Mouse (Mus musculus) thymus, postnatal 25 days (tissue): ENCODE measurements around the gene 1110017D15Rik.

Source experiments
- DNase-seq: peaks from one replicate; pipeline ENCODE4 v3.0.0; 2022

Gene 1110017D15Rik

DNA sequence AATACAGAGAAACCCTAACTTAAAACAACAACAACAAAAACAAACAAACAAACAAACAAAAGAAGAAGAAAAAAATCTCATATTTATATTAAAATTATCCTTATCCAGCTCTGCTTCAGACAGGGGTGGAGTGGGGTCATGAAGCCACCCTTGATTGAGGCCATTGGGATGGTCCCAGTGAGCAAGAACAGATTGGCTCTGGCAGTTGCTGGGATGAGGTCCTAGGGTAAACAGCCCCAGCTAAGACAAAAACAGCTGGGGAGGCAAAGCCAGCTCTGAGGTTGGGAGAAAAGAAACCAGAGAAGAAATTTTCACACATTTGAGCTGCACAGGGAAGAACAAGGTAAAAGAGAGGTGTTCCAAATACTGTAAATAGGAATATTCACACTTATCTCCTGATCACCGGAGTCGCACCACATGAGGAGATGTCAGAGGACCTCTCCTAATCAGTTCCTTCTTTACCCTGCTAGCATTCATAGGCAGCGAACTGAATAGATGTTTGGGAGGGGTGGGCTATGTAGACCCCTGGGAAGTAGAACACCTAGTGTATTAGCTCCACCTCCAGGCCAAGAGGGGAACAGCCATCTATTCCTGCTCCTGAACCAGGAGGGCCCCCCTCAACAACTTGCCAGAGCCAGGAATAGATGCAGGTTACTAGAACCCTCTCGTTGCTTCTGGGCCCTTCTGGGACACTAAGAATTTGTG, 38.2 kb downstream of the 1110017D15Rik start:
- DNase-seq = no peak

DNA sequence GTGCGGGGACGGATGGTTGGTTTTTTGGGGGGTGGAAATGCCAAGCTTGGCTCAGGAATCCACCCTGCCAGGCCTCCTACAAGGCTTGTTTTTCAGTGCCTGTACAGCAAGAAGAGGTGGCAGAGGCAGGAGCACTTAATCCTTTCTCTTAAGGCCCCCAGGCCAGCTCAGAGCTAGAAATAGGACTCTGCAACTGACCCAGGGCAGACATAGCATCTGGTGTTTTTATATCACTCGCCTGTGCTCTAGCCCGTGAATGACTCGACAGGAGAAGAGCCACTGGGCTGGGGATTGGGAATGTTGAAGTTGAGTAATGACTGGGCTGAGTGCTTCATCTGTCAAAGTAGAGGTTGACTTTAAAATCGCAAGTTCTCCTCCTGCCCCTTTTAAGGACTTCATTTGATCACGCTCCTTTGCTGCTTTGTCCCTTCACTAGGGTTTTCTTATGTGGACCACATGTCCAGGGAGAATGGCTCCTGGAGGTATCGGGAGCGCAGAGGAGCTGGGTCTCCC, 39.4 kb downstream of the 1110017D15Rik start:
- DNase-seq = no peak

DNA sequence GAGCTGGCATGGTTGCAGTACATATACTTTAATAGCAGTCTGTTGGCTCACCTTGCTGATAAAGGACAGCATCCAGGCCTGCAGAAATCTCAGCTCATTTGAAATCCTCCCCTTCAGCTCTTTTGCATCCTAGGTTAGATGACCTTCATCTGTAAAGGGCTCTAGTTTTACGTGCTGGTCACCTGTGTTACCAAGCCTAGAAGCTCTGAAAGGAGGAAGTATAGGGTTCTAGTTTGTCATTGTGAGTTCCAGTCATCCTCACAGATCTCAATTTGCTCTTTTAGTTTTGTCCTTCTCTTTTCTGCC, 45.8 kb downstream of the 1110017D15Rik start:
- DNase-seq = no peak

DNA sequence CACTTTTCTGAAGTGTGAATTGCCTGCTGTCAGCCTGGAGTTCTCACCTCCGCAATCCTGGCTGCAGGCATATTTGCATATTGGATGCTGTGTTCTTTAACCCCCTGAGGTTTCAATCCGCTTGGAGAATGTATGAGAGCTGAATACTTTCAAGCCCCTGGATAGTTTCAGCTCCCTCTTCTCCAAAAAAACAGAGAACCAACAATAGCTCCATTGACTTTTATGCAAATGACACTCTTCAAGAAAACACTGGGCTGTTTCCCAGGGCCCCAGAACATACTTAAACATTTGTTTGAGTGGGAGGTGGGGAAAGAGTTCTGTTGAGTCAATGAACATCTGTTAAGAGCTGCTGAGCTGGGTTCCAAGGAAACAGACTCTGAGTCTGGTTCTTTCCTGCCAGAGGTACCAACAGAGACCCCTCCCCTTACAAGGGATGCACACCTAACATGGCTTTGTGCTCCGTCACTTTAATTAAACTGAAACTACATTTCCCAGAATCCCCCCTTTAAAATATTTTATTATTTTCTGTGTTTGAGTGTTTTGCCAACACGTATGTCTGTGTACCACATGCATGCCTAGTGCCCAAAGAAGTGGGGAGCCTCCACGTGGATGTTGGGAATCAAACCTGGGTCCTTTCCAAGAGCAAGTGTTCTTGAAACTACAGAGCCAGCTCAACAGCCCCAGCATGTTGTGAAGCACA, 46.3 kb downstream of the 1110017D15Rik start:
- DNase-seq = no peak

DNA sequence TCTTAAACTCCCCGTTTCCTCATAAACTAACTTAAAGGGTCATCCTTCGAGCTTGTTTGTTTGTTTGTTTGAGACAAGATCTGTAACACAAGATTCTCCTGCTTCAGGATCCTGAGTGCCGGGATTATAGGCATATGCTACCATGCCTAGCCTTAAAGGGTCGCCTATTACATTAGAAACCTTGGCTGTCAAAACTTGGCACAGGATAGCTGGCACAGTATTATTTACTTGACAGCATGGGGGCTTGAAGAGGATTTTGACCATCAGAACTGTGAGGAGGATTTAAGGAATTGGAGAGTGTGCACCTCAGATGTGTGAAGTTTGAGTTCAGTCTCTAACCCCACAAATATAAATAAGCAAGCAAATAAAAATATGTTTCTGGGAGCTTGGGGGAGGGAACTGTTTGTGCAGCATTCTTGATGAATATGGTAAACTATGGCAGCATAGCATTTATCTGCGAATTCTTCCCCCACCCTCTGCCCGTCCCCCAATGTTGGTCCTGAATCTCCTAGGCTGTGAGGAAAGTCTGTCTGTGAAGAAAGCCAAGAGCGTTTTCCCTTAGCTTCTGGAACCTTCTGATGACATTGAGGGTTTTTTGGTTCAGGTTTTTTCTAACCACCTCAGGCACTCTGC, 47.0 kb downstream of the 1110017D15Rik start:
- DNase-seq = no peak

DNA sequence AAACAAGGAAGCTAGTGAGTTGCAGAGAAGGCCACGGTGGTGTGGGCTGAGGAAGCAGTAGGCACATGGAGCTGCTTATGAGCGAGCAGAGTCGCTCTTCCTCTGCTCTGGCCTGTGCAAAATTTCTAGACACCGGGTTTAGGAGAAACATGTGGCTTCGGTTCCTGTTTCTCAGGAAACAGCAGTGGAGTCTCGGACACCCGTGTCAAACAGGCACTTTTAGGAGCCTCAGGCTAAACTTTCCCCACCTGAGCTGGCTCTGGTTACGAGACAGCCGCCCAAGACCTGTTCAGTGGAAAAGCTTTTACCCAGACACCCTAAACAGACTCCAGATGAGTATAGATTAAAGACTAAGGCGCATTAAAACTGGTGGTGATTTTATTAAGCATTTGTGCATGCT, 47.9 kb downstream of the 1110017D15Rik start:
- no peak for DNase-seq

DNA sequence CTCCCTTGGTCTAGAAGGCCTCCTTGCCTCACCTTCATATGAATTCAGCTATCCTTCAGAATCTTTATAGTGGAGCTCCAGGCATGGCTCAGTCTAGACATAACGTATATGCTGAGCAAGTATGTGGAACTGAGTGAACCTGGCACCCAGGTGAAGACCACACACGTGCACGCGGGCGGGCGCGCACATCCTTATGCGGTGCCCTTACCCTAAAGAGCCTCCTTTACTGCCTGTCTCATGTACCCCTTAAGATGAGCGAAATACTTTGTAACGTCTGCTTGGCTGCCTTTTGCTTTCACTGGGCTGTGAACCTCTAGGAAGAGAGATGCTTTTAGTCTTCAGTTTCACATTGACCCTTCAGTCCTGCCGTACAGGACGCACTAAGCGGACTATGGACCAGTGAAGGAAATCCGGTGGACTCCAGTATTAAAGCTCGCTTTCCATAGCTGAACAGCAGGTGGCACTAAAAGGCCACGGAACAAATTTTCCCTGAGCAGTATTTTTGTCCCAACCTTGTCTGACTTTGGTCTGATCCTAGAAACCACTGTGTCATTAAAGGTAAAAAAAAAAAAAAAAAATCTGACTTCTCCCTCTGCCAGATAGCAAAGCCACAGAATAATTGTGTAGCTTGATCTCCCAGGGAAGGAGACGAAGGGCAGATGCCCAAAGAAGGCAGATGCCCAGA, 48.6 kb downstream of the 1110017D15Rik start:
- DNase-seq = peak; percentile 36

DNA sequence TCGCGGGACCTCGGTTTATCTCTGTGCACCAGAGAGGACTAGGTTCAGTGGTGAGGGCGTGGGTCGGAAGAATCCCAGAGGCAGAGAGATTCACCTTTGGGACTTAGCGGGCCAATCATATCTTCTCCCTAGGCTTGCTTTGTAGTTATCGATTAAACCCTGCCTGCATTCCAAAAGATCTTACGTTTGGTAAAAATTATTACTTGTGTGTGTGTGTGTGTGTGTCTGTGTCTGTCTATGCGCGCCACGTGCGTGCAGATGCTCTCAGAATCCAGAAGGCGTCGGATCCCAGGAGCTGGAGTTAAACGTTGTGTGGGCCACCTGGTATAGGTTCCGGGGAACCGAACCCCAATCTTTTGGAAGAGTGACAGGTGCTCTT, 51.9 kb downstream of the 1110017D15Rik start:
- DNase-seq = no peak

DNA sequence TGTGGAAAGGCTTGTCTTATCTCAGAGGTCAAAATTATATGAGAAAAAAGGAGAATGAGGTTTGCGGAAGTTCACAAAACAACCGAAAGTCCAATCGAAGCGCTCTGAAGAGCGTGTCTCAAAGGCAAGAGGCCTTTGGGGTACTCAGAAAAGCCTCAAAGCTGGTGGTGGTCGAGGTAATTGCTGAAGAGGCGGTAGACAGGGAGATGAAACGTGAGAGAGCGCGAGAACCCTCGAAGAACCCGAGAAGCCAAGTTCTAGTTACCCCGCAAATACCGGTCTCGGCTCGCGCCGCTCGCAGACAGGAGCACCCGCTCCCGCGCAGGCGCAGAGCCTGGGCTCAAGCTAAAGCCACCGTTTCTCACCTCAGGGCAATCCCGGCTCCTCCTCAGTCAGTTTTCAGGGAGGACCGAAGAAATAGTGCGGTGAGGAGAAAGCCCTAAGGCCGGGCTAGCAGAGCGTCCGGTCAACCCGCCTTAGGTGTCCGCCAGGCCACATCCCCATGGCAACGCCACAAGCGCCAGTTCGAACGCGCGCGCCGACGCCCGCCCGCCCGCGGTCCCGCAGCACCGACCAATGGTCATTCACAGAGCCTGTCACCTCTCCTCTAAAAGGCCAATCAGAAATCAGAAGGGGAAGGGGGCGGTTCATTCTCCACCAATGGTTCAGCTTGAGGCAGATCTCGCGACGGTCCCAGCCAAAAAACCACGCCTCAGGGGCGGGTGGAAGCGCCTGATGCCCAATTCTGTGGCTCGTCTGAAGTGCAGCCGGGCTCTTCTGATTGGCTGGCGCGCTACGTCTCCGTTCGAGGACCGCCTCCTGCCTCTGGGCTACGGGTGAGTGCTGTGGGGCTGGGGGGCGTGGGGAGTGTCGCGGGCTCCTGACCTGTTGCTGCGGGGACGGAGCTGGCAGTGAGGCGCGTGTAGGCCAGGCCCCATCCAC, 52.5 kb downstream of the 1110017D15Rik start, which contains the start of the genes Kif24 and Nudt2:
Gene Kif24 (minus strand): TSS at position 543 of the 942 bp plus-strand sequence.
Gene Nudt2 (plus strand): TSS at position 807 of the 942 bp plus-strand sequence.
- DNase-seq = peak; percentile 97

DNA sequence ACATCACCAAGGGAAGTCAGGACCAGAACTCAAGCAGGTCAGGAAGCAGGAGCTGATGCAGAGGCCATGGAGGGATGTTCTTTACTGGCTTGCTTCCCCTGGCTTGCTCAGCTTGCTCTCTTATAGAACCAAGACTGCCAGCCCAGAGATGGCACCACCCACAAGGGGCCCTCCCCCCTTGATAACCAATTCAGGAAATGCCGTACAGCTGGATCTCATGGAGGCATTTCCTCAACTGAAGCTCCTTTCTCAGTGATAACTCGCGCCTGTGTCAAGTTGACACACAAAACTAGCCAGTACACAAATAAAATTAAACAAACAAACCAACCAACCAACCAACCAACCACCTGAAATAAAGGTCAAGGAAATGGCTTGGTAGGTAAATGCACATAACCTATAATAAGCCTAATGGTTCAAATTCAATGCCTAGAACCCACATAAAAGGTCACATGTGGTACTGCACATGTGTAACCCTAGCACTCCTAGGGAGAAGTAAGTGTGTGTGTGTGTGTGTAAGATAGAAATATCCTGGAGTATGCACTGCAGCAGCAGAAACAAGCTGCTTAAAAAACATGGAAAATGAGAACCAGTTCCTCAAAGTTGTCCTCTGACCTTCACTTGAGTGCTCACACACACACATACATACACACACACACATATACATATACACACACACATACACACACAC, 53.9 kb downstream of the 1110017D15Rik start:
- DNase-seq = peak; percentile 43

DNA sequence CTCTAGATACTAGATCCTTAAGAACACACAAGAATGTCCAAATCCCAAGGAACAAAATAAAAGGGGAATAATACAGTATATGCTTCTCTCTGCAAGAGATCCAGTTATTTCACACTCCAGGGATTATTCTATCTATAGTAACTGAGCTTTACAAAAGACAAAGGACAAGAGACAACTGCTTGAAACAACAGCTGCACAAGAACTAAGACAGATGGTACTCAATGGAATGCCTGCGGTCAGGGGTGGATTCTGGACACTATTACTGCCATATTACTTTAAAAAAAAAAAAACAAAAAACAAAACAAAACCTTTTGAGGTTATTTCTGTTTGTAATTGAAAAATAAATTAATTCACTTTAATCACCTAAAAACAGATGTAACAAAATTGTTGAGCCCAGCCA, 56.4 kb downstream of the 1110017D15Rik start:
- DNase-seq = no peak
